Mouse (Mus musculus): ENCODE data around the gene Ifit1. TPM values are rescaled to one million over a fixed set of nuclear protein-coding genes. Genes with fewer than 3 reads are reported as not detected.

The Ifit1 gene
- polyA plus RNA-seq, 1 experiment from 2014 or later: 3.5 TPM

DNA sequence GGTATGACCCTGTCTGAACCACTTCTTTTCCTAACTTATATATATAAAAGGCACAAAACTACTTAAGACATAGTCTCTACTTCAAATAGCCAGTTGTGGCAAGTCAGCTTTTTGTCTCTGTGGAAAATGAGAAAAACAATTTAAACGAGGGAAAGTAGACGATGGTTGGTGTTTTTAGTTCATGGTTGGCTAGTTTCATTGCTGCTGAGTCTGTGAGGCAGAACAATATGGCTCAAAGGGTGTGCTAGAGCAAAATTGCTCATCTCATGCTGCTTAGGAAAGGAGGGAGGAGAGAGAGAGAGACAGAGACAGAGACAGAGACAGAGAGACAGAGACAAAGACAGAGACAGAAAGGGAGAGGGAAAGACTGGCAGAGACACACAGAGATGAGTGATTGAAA lies 58.6 kb downstream of the Ifit1 start:
- Histone ChIP-seq H3K4me1 (ENCODE audit: control insufficient read depth, insufficient read depth, low read length) (no peaks in the 10 kb centered on the region), H3K9me3 (ENCODE audit: control insufficient read depth, low read length) (no peaks in the 10 kb centered on the region), H3K36me3 (ENCODE audit: control insufficient read depth, insufficient read depth, low read length) (no peaks in the 10 kb centered on the region), H3K4me2 (ENCODE audit: low read length) (no peak overlapping the region), H3K27me3 (ENCODE audit: control insufficient read depth, insufficient read depth, low read length) (no peaks in the 10 kb centered on the region), H3K27ac (replicated peaks; ENCODE audit: low read depth, low read length) (no peak overlapping the region), H3K9ac (replicated peaks; ENCODE audit: low read length) (no peak overlapping the region), H3K4me3 (replicated peaks; ENCODE audit: low read depth, low read length) (no peak overlapping the region)
- WGBS: 55% methylated on average over 2 of the region's 2 CpGs
- ATAC-seq (ENCODE audit: low FRiP score, low TSS enrichment) (no peak), DNase-seq (no peak)

Other genes starting within 250 kb of the Ifit1 start
- gene Ch25h, start 165.7 kb upstream of the Ifit1 start, polyA plus RNA-seq (2014; fragmentation: Nextera tagmentation; extraction: Ambion mirVana): 0.16 and 0.25 TPM in 2 replicates
- gene Lipa, start 113.4 kb upstream of the Ifit1 start, polyA plus RNA-seq (2014; fragmentation: Nextera tagmentation; extraction: Ambion mirVana): 15.2 and 24.8 TPM in 2 replicates
- 3.1 and 7.9 TPM in 2 replicates for gene Ifit2, start 90.2 kb upstream of the Ifit1 start, polyA plus RNA-seq (2014; fragmentation: Nextera tagmentation; extraction: Ambion mirVana)
- 0.15 and 8.8 TPM in 2 replicates for gene Ifit3, start 57.3 kb upstream of the Ifit1 start, polyA plus RNA-seq (2014; fragmentation: Nextera tagmentation; extraction: Ambion mirVana)
- gene Ifit1bl1, start 38.9 kb upstream of the Ifit1 start, polyA plus RNA-seq (2014; fragmentation: Nextera tagmentation; extraction: Ambion mirVana): 0.98 and 1.3 TPM in 2 replicates
- 1.2 TPM in 1 of 2 replicates, not detected in the other for gene Ifit3b, start 32.9 kb upstream of the Ifit1 start, polyA plus RNA-seq (2014; fragmentation: Nextera tagmentation; extraction: Ambion mirVana)
- 0.30 and 0.55 TPM in 2 replicates for gene Ifit1bl2, start 128 bp upstream of the Ifit1 start, polyA plus RNA-seq (2014; fragmentation: Nextera tagmentation; extraction: Ambion mirVana)
- gene Slc16a12, start 106.4 kb downstream of the Ifit1 start, polyA plus RNA-seq (2014; fragmentation: Nextera tagmentation; extraction: Ambion mirVana): 0.51 and 4.1 TPM in 2 replicates
- gene Pank1, start 238.6 kb downstream of the Ifit1 start, polyA plus RNA-seq (2014; fragmentation: Nextera tagmentation; extraction: Ambion mirVana): 10.5 and 10.7 TPM in 2 replicates